Mouse (Mus musculus) forebrain, embryonic 14.5 days (tissue): ENCODE measurements at regions not wholly inside any gene's neighbourhood (a gene's known extent, or its start where the extent isn't known, plus 50 kb on each side); places are given as distances from the start of the nearest gene placed in this dataset.

ENCODE experiments used
- ATAC-seq: fragments of 200-750 bp; cut with Nextera tagmentation; 2 replicates; pipeline ENCODE4 v1.8.0; 2017; ENCODE audit warnings: mild to moderate bottlenecking, moderate library complexity
- DNase-seq: peaks from one replicate; pipeline ENCODE4 v3.0.0-alpha.2; 2015; ENCODE audit warnings: low spot score
- H3K27ac ChIP-seq: fragments of 300-500 bp; sonication (generic); 2 replicates; pipeline ENCODE4 v1.5.1; 2014; ENCODE audit warnings: low read depth, mild to moderate bottlenecking, control low read depth, low read length, moderate library complexity
- H3K27me3 ChIP-seq: fragments of 300-500 bp; sonication (generic); replicated peaks from 2 replicates; pipeline ENCODE4 v1.6.1; 2014; ENCODE audit warnings: low read length, control low read depth, mixed read lengths; ENCODE audit not compliant: control insufficient read depth, insufficient read depth
- H3K36me3 ChIP-seq: fragments of 300-500 bp; sonication (generic); 2 replicates; pipeline ENCODE4 v1.6.1; 2014; ENCODE audit warnings: low read length, control low read depth; ENCODE audit not compliant: control insufficient read depth, insufficient read depth
- H3K4me1 ChIP-seq: fragments of 300-500 bp; sonication (generic); 2 replicates; pipeline ENCODE4 v1.6.1; 2014; ENCODE audit warnings: antibody characterized with exemption, low read length, control low read depth; ENCODE audit not compliant: control insufficient read depth, insufficient read depth
- H3K4me2 ChIP-seq: fragments of 300-500 bp; sonication (generic); 2 replicates; pipeline ENCODE4 v1.6.1; 2014; ENCODE audit warnings: mild to moderate bottlenecking, control low read depth, low read length
- H3K4me3 ChIP-seq: fragments of 300-500 bp; sonication (generic); 2 replicates; pipeline ENCODE4 v1.5.1; 2014; ENCODE audit warnings: low read depth, low read length, control low read depth
- H3K9ac ChIP-seq: fragments of 300-500 bp; sonication (generic); 2 replicates; pipeline ENCODE4 v1.6.1; 2014; ENCODE audit warnings: mild to moderate bottlenecking, low read length, control low read depth, moderate library complexity
- H3K9me3 ChIP-seq: fragments of 300-500 bp; sonication (generic); replicated peaks from 2 replicates; pipeline ENCODE4 v1.6.1; 2016; ENCODE audit warnings: low read length, control low read depth, mixed read lengths; ENCODE audit not compliant: control insufficient read depth
- WGBS: fragments of 180-500 bp; shearing (Covaris S2); extraction: QIAGEN DNeasy Blood & Tissue Kit; methylation state at CpG from one replicate; pipeline ENCODE4 v1.1.7; 2014; 5-methylcytosine and 5-hydroxymethylcytosine counted together

- no peaks in the 10 kb centered on the region for H3K4me1 ChIP-seq
- no peaks in the 10 kb centered on the region for H3K27me3 ChIP-seq
- H3K27ac ChIP-seq: no peak overlapping the region
- H3K36me3 ChIP-seq: no peaks in the 10 kb centered on the region
- no peak overlapping the region for H3K4me3 ChIP-seq
- H3K4me2 ChIP-seq: no peak overlapping the region
- H3K9ac ChIP-seq: no peak overlapping the region
- ATAC-seq: no peak
- WGBS: 84% methylated on average over 2 of the region's 2 CpGs
- DNase-seq: no peak
- H3K9me3 ChIP-seq: no peaks in the 10 kb centered on the region
Observed at GRCm38 (mm10) chr7:76170481-76170880, 59.2 kb upstream of the Agbl1 start.

GRCm38 (mm10) chr7:76176235-76176634 is 53.5 kb upstream of the Agbl1 start:
- H3K9me3 ChIP-seq: no peaks in the 10 kb centered on the region
- no peaks in the 10 kb centered on the region for H3K4me1 ChIP-seq
- no peak overlapping the region for H3K4me3 ChIP-seq
- H3K4me2 ChIP-seq: no peak overlapping the region
- H3K27ac ChIP-seq: no peak overlapping the region
- no peak for DNase-seq
- ATAC-seq: no peak
- H3K9ac ChIP-seq: no peak overlapping the region
- 85% methylated on average over 5 of the region's 5 CpGs for WGBS
- no peaks in the 10 kb centered on the region for H3K36me3 ChIP-seq
- H3K27me3 ChIP-seq: no peaks in the 10 kb centered on the region

- no peaks in the 10 kb centered on the region for H3K4me1 ChIP-seq
- no peak overlapping the region for H3K4me3 ChIP-seq
- 80% methylated on average over 2 of the region's 2 CpGs for WGBS
- no peaks in the 10 kb centered on the region for H3K36me3 ChIP-seq
- H3K9ac ChIP-seq: no peak overlapping the region
- H3K27ac ChIP-seq: no peak overlapping the region
- H3K27me3 ChIP-seq: no peaks in the 10 kb centered on the region
- ATAC-seq: no peak
- DNase-seq: no peak
- H3K9me3 ChIP-seq: no peaks in the 10 kb centered on the region
- H3K4me2 ChIP-seq: no peak overlapping the region
Observed at GRCm38 (mm10) chr7:76177420-76177819, 52.3 kb upstream of the Agbl1 start.
